26 mouse cellular contexts compared by ENCODE assay signal in genomic region chr4:141429381-141429780, GRCm38 (mm10). TPM values are rescaled to one million over a fixed set of nuclear protein-coding genes. Genes with fewer than 3 reads are reported as not detected.
"Had no signal": no experiment of that assay in that cellular context is flagged by ENCODE, and none has a peak within 500 bp of the region (broad histone marks: within the 10 kb centered on the region; RNA-seq: fewer than 3 reads in every experiment).

No protein-coding gene starts in this region.

- DNase-seq: layer of hippocampus, adult 9-11 months; liver; lung, adult 18-20 months; right cerebral cortex, postnatal 25 days; spleen, adult 18-20 months; thymus, postnatal 25 days had no signal

- H3K4me3 ChIP-seq: layer of hippocampus, adult 2 months; limb, embryonic 10.5 days; limb, embryonic 13.5 days; liver, embryonic 12.5 days; liver, embryonic 15.5 days; lung, embryonic 15.5 days; megakaryocyte, embryonic 14.5 days; midbrain, embryonic 10.5 days; midbrain, embryonic 13.5 days; myocyte; neural tube, embryonic 13.5 days; stomach, embryonic 15.5 days had no signal

- H3K36me3 ChIP-seq: limb, embryonic 10.5 days; limb, embryonic 13.5 days; liver, embryonic 12.5 days; liver, embryonic 15.5 days; lung, embryonic 15.5 days; midbrain, embryonic 10.5 days; midbrain, embryonic 13.5 days; neural tube, embryonic 13.5 days; stomach, embryonic 15.5 days had no signal

- H3K9me3 ChIP-seq: limb, embryonic 10.5 days; limb, embryonic 13.5 days; liver, embryonic 12.5 days; liver, embryonic 15.5 days; lung, embryonic 15.5 days; megakaryocyte, embryonic 14.5 days; midbrain, embryonic 10.5 days; midbrain, embryonic 13.5 days; neural tube, embryonic 13.5 days; stomach, embryonic 15.5 days had no signal

- H3K27me3 ChIP-seq: lung, embryonic 15.5 days had no signal

- H3K27ac ChIP-seq: layer of hippocampus, adult 2 months; limb, embryonic 10.5 days; limb, embryonic 13.5 days; liver, embryonic 12.5 days; liver, embryonic 15.5 days; lung, embryonic 15.5 days; midbrain, embryonic 10.5 days; midbrain, embryonic 13.5 days; neural tube, embryonic 13.5 days; stomach, embryonic 15.5 days had no signal

- ATAC-seq: liver, embryonic 12.5 days; midbrain, embryonic 13.5 days; midbrain, embryonic 16.5 days had no signal

- H3K9ac ChIP-seq: limb, embryonic 13.5 days; liver, embryonic 12.5 days; liver, embryonic 15.5 days; lung, embryonic 15.5 days; midbrain, embryonic 13.5 days; neural tube, embryonic 13.5 days; stomach, embryonic 15.5 days had no signal

- H3K4me2 ChIP-seq: limb, embryonic 13.5 days; liver, embryonic 12.5 days; liver, embryonic 15.5 days; lung, embryonic 15.5 days; midbrain, embryonic 13.5 days; neural tube, embryonic 13.5 days; stomach, embryonic 15.5 days had no signal

RNA-seq across cellular contexts. Expression of gene Srarp, which starts 6.5 kb away (rescaled TPM):
- total RNA-seq: monocyte, adult 5-6 weeks; neutrophil, adult 5-6 weeks had no signal
- polyA plus RNA-seq: limb, embryonic 10.5 days; limb, embryonic 13.5 days; liver, embryonic 12.5 days; liver, embryonic 15.5 days; lung, embryonic 15.5 days; midbrain, embryonic 10.5 days; midbrain, embryonic 13.5 days; myocyte; neural tube, embryonic 13.5 days; stomach, embryonic 15.5 days; thymus, postnatal 0 days had no signal

RNA-seq across cellular contexts. Expression of gene Hspb7, which starts 8.8 kb away (rescaled TPM):
- total RNA-seq: layer of hippocampus, postnatal 25 days; monocyte, adult 5-6 weeks; neutrophil, adult 5-6 weeks had no signal
- polyA plus RNA-seq: midbrain, embryonic 10.5 days; midbrain, embryonic 13.5 days; midbrain, embryonic 16.5 days; neural tube, embryonic 13.5 days; thymus, postnatal 0 days had no signal

RNA-seq across cellular contexts. Expression of gene Clcnkb, which starts 13.6 kb away (rescaled TPM):
- total RNA-seq: layer of hippocampus, adult 2 months; layer of hippocampus, postnatal 25 days; left cerebral cortex, adult 18-20 months; left cerebral cortex, postnatal 25 days; monocyte, adult 5-6 weeks; neutrophil, adult 5-6 weeks had no signal
- polyA plus RNA-seq: large intestine, adult 2 months; limb, embryonic 10.5 days; limb, embryonic 13.5 days; liver, embryonic 12.5 days; liver, embryonic 15.5 days; lung, embryonic 15.5 days; midbrain, embryonic 10.5 days; midbrain, embryonic 13.5 days; midbrain, embryonic 16.5 days; neural tube, embryonic 13.5 days; stomach, embryonic 15.5 days; thymus, postnatal 0 days had no signal

RNA-seq across cellular contexts. Expression of gene Clcnka, which starts 30.9 kb away (rescaled TPM):
- total RNA-seq: layer of hippocampus, adult 2 months; left cerebral cortex, adult 18-20 months; left cerebral cortex, postnatal 25 days; monocyte, adult 5-6 weeks; neutrophil, adult 5-6 weeks had no signal
- polyA plus RNA-seq: large intestine, adult 2 months; liver, embryonic 12.5 days; liver, embryonic 15.5 days; midbrain, embryonic 10.5 days; midbrain, embryonic 13.5 days; neural tube, embryonic 13.5 days had no signal
